Mouse (Mus musculus) embryonic fibroblast, embryonic 13.5 days (primary cell): Measurements from ENCODE around the gene Il11ra1.

Experiments used
- CTCF ChIP-seq: IDR thresholded peaks from 2 replicates; pipeline ENCODE4 v1.5.1; 2011; ENCODE audit warnings: mild to moderate bottlenecking, control low read depth, low read length, moderate library complexity, borderline replicate concordance; ENCODE audit not compliant: insufficient read depth
- POLR2A ChIP-seq: IDR thresholded peaks from 2 replicates; pipeline ENCODE4 v1.6.1; 2011; ENCODE audit warnings: low read depth, mild to moderate bottlenecking, control low read depth, low read length, moderate library complexity

DNA sequence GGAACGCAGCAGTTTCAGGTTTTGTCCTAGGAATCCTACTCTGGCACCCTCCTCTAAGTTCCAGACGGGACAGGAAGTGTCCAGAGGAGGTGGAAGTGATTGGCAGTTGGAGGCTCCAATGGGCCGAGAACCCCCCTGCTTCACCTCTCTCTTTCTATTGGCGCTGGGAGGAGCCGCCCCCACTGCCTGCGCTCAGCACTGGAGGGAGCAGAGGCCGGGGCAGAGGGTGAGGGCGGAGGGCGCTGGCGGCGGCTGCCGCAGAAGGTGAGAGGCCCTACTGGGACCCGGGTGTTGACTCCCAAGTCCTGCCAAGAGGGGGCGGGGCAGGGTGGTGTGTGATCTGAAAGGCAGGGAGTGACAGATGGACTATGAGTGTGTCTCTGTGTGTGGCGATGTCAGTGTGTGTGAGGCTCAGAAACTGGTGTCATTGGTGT is 60.5 kb downstream of the Il11ra1 start:
- TF ChIP-seq CTCF (no peak), POLR2A (peak; percentile 71)
